Mouse (Mus musculus) right cerebral cortex, postnatal 36 days (tissue): ENCODE measurements at regions not wholly inside any gene's neighbourhood (a gene's known extent, or its start where the extent isn't known, plus 50 kb on each side); places are given as distances from the start of the nearest gene placed in this dataset.

Experiments used
- DNase-seq, 2 experiments: peaks; one replicate each; pipeline ENCODE4 v3.0.0; 2022; ENCODE audit warnings: low spot score in 2 of 2, mixed read lengths in 1 of 2

GRCm38 (mm10) chr6:98872334-98872733 is 529.8 kb upstream of the Gm765 start:
- no peak for DNase-seq

- peak in 1 of 2 experiments; percentile 2 for DNase-seq
Measured at GRCm38 (mm10) chr6:98869772-98870171, 527.2 kb upstream of the Gm765 start.

- DNase-seq = no peak
Measured at GRCm38 (mm10) chr6:98864306-98864705, 521.8 kb upstream of the Gm765 start.

GRCm38 (mm10) chr6:98855958-98856357 is 513.4 kb upstream of the Gm765 start:
- no peak for DNase-seq

- no peak for DNase-seq
Measured at GRCm38 (mm10) chr6:98850906-98851305, 508.4 kb upstream of the Gm765 start.

- DNase-seq = no peak
Measured at GRCm38 (mm10) chr6:98848835-98849234, 506.3 kb upstream of the Gm765 start.

- no peak for DNase-seq
Measured at GRCm38 (mm10) chr6:98846001-98846695, 503.6 kb upstream of the Gm765 start.

- DNase-seq = no peak
Measured at GRCm38 (mm10) chr6:98843598-98843997, 501.0 kb upstream of the Gm765 start.

GRCm38 (mm10) chr6:98842924-98843323 is 500.4 kb upstream of the Gm765 start:
- no peak for DNase-seq

- DNase-seq = no peak
Measured at GRCm38 (mm10) chr6:98833922-98834321, 491.4 kb upstream of the Gm765 start.

GRCm38 (mm10) chr6:98830191-98830590 is 487.6 kb upstream of the Gm765 start:
- DNase-seq = no peak

- DNase-seq = no peak
Measured at GRCm38 (mm10) chr6:98808046-98808445, 465.5 kb upstream of the Gm765 start.

- no peak for DNase-seq
Measured at GRCm38 (mm10) chr6:98803384-98803949, 460.9 kb upstream of the Gm765 start.

- DNase-seq = no peak
Measured at GRCm38 (mm10) chr6:98801061-98801460, 458.5 kb upstream of the Gm765 start.

GRCm38 (mm10) chr6:98800040-98800439 is 457.5 kb upstream of the Gm765 start:
- no peak for DNase-seq

- no peak for DNase-seq
Measured at GRCm38 (mm10) chr6:98797778-98798177, 455.2 kb upstream of the Gm765 start.

- no peak for DNase-seq
Measured at GRCm38 (mm10) chr6:98797373-98797772, 454.8 kb upstream of the Gm765 start.

GRCm38 (mm10) chr6:98796666-98797065 is 454.1 kb upstream of the Gm765 start:
- DNase-seq = no peak

GRCm38 (mm10) chr6:98787422-98787821 is 444.9 kb upstream of the Gm765 start:
- DNase-seq = no peak

- no peak for DNase-seq
Measured at GRCm38 (mm10) chr6:98782074-98782473, 439.5 kb upstream of the Gm765 start.

GRCm38 (mm10) chr6:98775780-98776179 is 433.2 kb upstream of the Gm765 start:
- no peak for DNase-seq

- DNase-seq = no peak
Measured at GRCm38 (mm10) chr6:98769999-98770398, 427.4 kb upstream of the Gm765 start.

GRCm38 (mm10) chr6:98769322-98769721 is 426.8 kb upstream of the Gm765 start:
- DNase-seq = no peak
